Mouse (Mus musculus) brain, embryonic 14.5 days (tissue): Measurements from ENCODE around the gene Catsper4. TPM values are rescaled to one million over a fixed set of nuclear protein-coding genes. Genes with fewer than 3 reads are reported as not detected.

Experiments used
- DNase-seq: peaks from one replicate; pipeline ENCODE4 v3.0.0-alpha.2; 2011; ENCODE audit warnings: low read depth
- CTCF ChIP-seq: fragments of 200-500 bp; IDR thresholded peaks from 2 replicates; pipeline ENCODE4 v1.5.1; 2012; ENCODE audit warnings: inconsistent platforms, mild to moderate bottlenecking, moderate library complexity, borderline replicate concordance; ENCODE audit not compliant: insufficient read depth, insufficient read length; ENCODE audit errors: extremely low read depth
- POLR2A ChIP-seq: fragments of 200-500 bp; IDR thresholded peaks from 2 replicates; pipeline ENCODE4 v1.6.1; 2012; ENCODE audit warnings: mild to moderate bottlenecking, inconsistent platforms, borderline replicate concordance; ENCODE audit not compliant: poor library complexity, insufficient read depth, insufficient read length, severe bottlenecking; ENCODE audit errors: extremely low read depth
- polyA plus RNA-seq: library from polyadenylated mRNA; depleted of rRNA; stranded (reverse); fragments of >200 nt; gene quantifications from 2 replicates; pipeline ENCODE4 v1.2.3, GENCODE M21; 2012

Catsper4 gene
- polyA plus RNA-seq, 1 experiment = not detected

GRCm38 (mm10) chr4:134256407-134257197, 29.4 kb upstream of the Catsper4 start:
- TF ChIP-seq CTCF = no peak
- no peak for TF ChIP-seq POLR2A
- no peak for DNase-seq

GRCm38 (mm10) chr4:134255854-134256253, 28.7 kb upstream of the Catsper4 start:
- no peak for TF ChIP-seq POLR2A
- no peak for TF ChIP-seq CTCF
- DNase-seq = no peak

GRCm38 (mm10) chr4:134254835-134255234, 27.7 kb upstream of the Catsper4 start:
- DNase-seq = no peak
- no peak for TF ChIP-seq CTCF
- no peak for TF ChIP-seq POLR2A

GRCm38 (mm10) chr4:134253722-134254324, 26.6 kb upstream of the Catsper4 start, which contains the start of gene Grrp1:
TSS of gene Grrp1 (minus strand) at chr4:134254106.
- TF ChIP-seq CTCF = no peak
- no peak for TF ChIP-seq POLR2A
- DNase-seq = peak; percentile 38

- TF ChIP-seq CTCF (no peak), POLR2A (no peak)
- no peak for DNase-seq
Observed at GRCm38 (mm10) chr4:134252911-134253721, 25.9 kb upstream of the Catsper4 start.

GRCm38 (mm10) chr4:134252131-134252910, 25.1 kb upstream of the Catsper4 start:
- peak; percentile 47 for DNase-seq
- TF ChIP-seq POLR2A (no peak), CTCF (no peak)

GRCm38 (mm10) chr4:134251241-134252130, 24.3 kb upstream of the Catsper4 start:
- TF ChIP-seq CTCF = peak; percentile 6; the same call in 1 of the 2 replicates
- 0 out of 2 replicates have a peak, but pooled peaks have one; percentile 35 for TF ChIP-seq POLR2A

GRCm38 (mm10) chr4:134250930-134251240, 23.7 kb upstream of the Catsper4 start:
- no peak for TF ChIP-seq CTCF
- DNase-seq = no peak

More at GRCm38 (mm10) chr4:134251241-134252130, 24.3 kb upstream of the Catsper4 start:
- peak; percentile 79 for DNase-seq

GRCm38 (mm10) chr4:134250116-134250929, 23.1 kb upstream of the Catsper4 start:
- DNase-seq = peak; percentile 27
- TF ChIP-seq CTCF (no peak), POLR2A (no peak)
